Mouse (Mus musculus) c-Kit-positive CD71-negative TER-119-negative erythroid progenitor cells, embryonic 14.5 days (primary cell): ENCODE measurements around the gene Astn1.

ENCODE experiments used
- DNase-seq: peaks from one replicate; pipeline ENCODE4 v3.0.0-alpha.2; 2013; ENCODE audit warnings: low read depth

Astn1 gene

DNA sequence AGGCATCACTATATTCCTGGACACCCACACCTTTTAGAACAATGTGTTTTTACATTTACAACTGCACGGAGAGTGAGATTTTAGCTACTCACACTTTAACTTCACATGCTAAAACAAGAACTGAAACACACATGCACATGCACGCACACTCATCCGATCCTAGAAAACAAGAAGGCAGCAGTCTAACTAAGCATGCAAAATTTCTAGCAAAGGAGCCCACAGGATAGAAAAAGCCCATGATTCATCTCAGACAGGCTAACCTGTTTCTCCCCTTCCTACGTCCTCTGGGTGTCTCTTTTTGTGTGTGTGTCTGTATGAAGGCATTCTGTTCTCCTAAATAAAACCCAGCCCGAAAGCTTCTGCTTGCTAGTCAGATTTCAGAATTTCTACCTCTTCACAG, 378.9 kb downstream of the Astn1 start:
- no peak for DNase-seq
